Mouse (Mus musculus) hindbrain, postnatal 0 days (tissue): ENCODE data around the gene Gpr25. TPM values are rescaled to one million over a fixed set of nuclear protein-coding genes. Genes with fewer than 3 reads are reported as not detected.

ENCODE experiments used
- ATAC-seq: fragments of 200-750 bp; cut with Nextera tagmentation; 2 replicates; pipeline ENCODE4 v1.8.0; 2017; ENCODE audit warnings: mild to moderate bottlenecking, moderate TSS enrichment, moderate library complexity
- DNase-seq: peaks from one replicate; pipeline ENCODE4 v3.0.0-alpha.2; 2015; ENCODE audit warnings: low spot score
- H3K27ac ChIP-seq: fragments of 300-500 bp; sonication (generic); 2 replicates; pipeline ENCODE4 v1.5.1; 2014; ENCODE audit warnings: mild to moderate bottlenecking
- H3K27me3 ChIP-seq: fragments of 300-500 bp; sonication (generic); 2 replicates; pipeline ENCODE4 v1.6.1; 2014; ENCODE audit warnings: low read length, mixed read lengths; ENCODE audit not compliant: insufficient read depth
- H3K36me3 ChIP-seq: fragments of 300-500 bp; sonication (generic); 2 replicates; pipeline ENCODE4 v1.6.1; 2014; ENCODE audit warnings: low read length, mixed read lengths; ENCODE audit not compliant: insufficient read depth
- H3K4me1 ChIP-seq: fragments of 300-500 bp; sonication (generic); 2 replicates; pipeline ENCODE4 v1.6.1; 2014; ENCODE audit warnings: antibody characterized with exemption, low read length, mixed read lengths; ENCODE audit not compliant: insufficient read depth
- H3K4me2 ChIP-seq: fragments of 300-500 bp; sonication (generic); 2 replicates; pipeline ENCODE4 v1.6.1; 2014; ENCODE audit warnings: low read depth, mild to moderate bottlenecking, low read length, moderate library complexity, mixed read lengths
- H3K4me3 ChIP-seq: fragments of 300-500 bp; sonication (generic); 2 replicates; pipeline ENCODE4 v1.5.1; 2014; ENCODE audit warnings: low read length
- H3K9ac ChIP-seq: fragments of 300-500 bp; sonication (generic); replicated peaks from 2 replicates; pipeline ENCODE4 v1.6.1; 2014; ENCODE audit warnings: mild to moderate bottlenecking, low read length, moderate library complexity, mixed read lengths
- H3K9me3 ChIP-seq: fragments of 300-500 bp; sonication (generic); 2 replicates; pipeline ENCODE4 v1.6.1; 2016; ENCODE audit warnings: low read length, mixed read lengths
- CTCF ChIP-seq: IDR thresholded peaks from 2 replicates; pipeline ENCODE4 v1.5.1; 2016; ENCODE audit warnings: antibody characterized with exemption, control low read depth, low read depth
- WGBS: fragments of 180-500 bp; shearing (Covaris S2); extraction: QIAGEN DNeasy Blood & Tissue Kit; methylation state at CpG from one replicate; pipeline ENCODE4 v1.1.7; 2014; 5-methylcytosine and 5-hydroxymethylcytosine counted together
- polyA plus RNA-seq: library from polyadenylated mRNA; unstranded; fragments of >200 nt; fragmentation: Nextera tagmentation; extraction: Ambion mirVana; gene quantifications from 2 replicates; pipeline ENCODE4 v1.2.1, GENCODE M21; 2015
- total RNA-seq: library from RNA; depleted of rRNA; stranded (reverse); fragments of >200 nt; gene quantifications from 2 replicates; pipeline ENCODE4 v1.2.3, GENCODE M21; 2014

Gene Gpr25
- total and polyA plus RNA-seq, 2 experiments from 2014 or later: 0.78 to 6.2 TPM

GRCm38 (mm10) chr1:136229040-136229373 is 31.7 kb downstream of the Gpr25 start:
- TF ChIP-seq CTCF: no peak
- H3K36me3 ChIP-seq: no peaks in the 10 kb centered on the region
- DNase-seq: no peak
- WGBS: 25% methylated on average over 6 of the region's 6 CpGs
- no peak overlapping the region for H3K4me3 ChIP-seq
- H3K27me3 ChIP-seq: no peaks in the 10 kb centered on the region
- H3K27ac ChIP-seq: no peak overlapping the region
- H3K9ac ChIP-seq: no peak overlapping the region
- no peaks in the 10 kb centered on the region for H3K9me3 ChIP-seq
- no peak overlapping the region for H3K4me2 ChIP-seq
- H3K4me1 ChIP-seq: peaks cover 30% of the 10 kb centered on the region; the same call in 1 of the 2 replicates
- no peak for ATAC-seq

GRCm38 (mm10) chr1:136228328-136229039 is 32.2 kb downstream of the Gpr25 start:
- Histone ChIP-seq H3K4me2 (0 out of 2 replicates have a peak overlapping the region, but pooled peaks have one; percentile 11), H3K9ac (no peak overlapping the region), H3K9me3 (no peaks in the 10 kb centered on the region), H3K27ac (no peak overlapping the region), H3K4me3 (no peak overlapping the region), H3K4me1 (peaks cover 30% of the 10 kb centered on the region; the same call in 1 of the 2 replicates), H3K27me3 (no peaks in the 10 kb centered on the region), H3K36me3 (no peaks in the 10 kb centered on the region)
- DNase-seq (peak; percentile 35), ATAC-seq (peak; percentile 25; the same call in 1 of the 2 replicates)
- WGBS: 14% methylated on average over 13 of the region's 13 CpGs
- TF ChIP-seq CTCF: no peak

- TF ChIP-seq CTCF: no peak
- Histone ChIP-seq H3K4me3 (no peak overlapping the region), H3K27ac (no peak overlapping the region), H3K9me3 (no peaks in the 10 kb centered on the region), H3K9ac (no peak overlapping the region), H3K4me2 (no peak overlapping the region), H3K27me3 (no peaks in the 10 kb centered on the region), H3K4me1 (peaks cover 29% of the 10 kb centered on the region; the same call in 1 of the 2 replicates), H3K36me3 (no peaks in the 10 kb centered on the region)
- DNase-seq (no peak), ATAC-seq (no peak)
- 29% methylated on average over 4 of the region's 4 CpGs for WGBS
These were observed 32.8 kb downstream of the Gpr25 start for GRCm38 (mm10) chr1:136227870-136228269.

- no peak overlapping the region for H3K9ac ChIP-seq
These were observed 34.0 kb downstream of the Gpr25 start for GRCm38 (mm10) chr1:136226626-136227025.

GRCm38 (mm10) chr1:136225846-136226245 is 34.8 kb downstream of the Gpr25 start:
- no peak for TF ChIP-seq CTCF
- Histone ChIP-seq H3K9ac (no peak overlapping the region), H3K27me3 (no peaks in the 10 kb centered on the region), H3K4me3 (no peak overlapping the region), H3K9me3 (no peaks in the 10 kb centered on the region), H3K4me1 (peaks cover 26% of the 10 kb centered on the region; the same call in 1 of the 2 replicates), H3K27ac (no peak overlapping the region), H3K36me3 (no peaks in the 10 kb centered on the region), H3K4me2 (no peak overlapping the region)
- 79% methylated on average over 8 of the region's 8 CpGs for WGBS
- no peak for DNase-seq
- no peak for ATAC-seq

More at GRCm38 (mm10) chr1:136226626-136227025, 34.0 kb downstream of the Gpr25 start:
- no peaks in the 10 kb centered on the region for H3K27me3 ChIP-seq
- 96% methylated on average over 8 of the region's 8 CpGs for WGBS
- no peak for TF ChIP-seq CTCF
- H3K4me1 ChIP-seq: peaks cover 26% of the 10 kb centered on the region; the same call in 1 of the 2 replicates
- H3K27ac ChIP-seq: no peak overlapping the region
- no peaks in the 10 kb centered on the region for H3K9me3 ChIP-seq
- no peaks in the 10 kb centered on the region for H3K36me3 ChIP-seq
- ATAC-seq (no peak), DNase-seq (no peak)
- no peak overlapping the region for H3K4me3 ChIP-seq
- H3K4me2 ChIP-seq: no peak overlapping the region

DNA sequence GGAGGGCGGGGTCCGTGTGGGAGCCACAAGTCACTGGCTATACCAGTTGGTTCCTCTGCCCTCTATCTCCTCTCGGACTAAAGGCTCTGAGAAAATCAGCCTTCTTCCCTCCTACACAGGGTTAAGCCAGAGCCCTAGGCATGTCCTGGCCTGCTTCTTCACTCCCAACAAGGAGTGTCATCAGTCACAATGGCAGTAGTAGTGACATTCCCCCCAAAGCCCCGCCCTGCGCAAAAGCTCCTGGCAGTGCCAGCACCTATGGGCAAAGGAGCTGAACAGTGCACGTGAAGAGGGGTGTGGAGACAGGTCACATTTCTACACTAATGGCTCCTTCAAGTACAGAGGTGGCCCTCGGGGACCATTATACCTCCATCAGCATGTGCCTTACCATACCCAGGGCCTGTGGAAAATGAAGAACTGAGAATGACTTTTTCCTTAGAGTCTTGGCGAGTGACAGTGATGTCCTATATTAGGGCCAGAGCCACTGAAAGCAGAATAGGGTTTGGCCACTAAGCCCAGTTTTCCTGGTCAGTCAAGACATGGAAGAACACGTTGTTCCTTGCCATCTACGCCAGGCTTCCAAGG is 36.8 kb downstream of the Gpr25 start:
- Histone ChIP-seq H3K4me3 (no peak overlapping the region), H3K27me3 (no peaks in the 10 kb centered on the region), H3K4me1 (peaks cover 22% of the 10 kb centered on the region; the same call in 1 of the 2 replicates), H3K9ac (no peak overlapping the region), H3K27ac (no peak overlapping the region), H3K36me3 (no peaks in the 10 kb centered on the region), H3K9me3 (no peaks in the 10 kb centered on the region), H3K4me2 (no peak overlapping the region)
- DNase-seq: no peak
- WGBS: 91% methylated on average over 10 of the region's 10 CpGs
- TF ChIP-seq CTCF: no peak
- ATAC-seq: no peak

GRCm38 (mm10) chr1:136222386-136222785 is 38.3 kb downstream of the Gpr25 start:
- H3K9me3 ChIP-seq: no peaks in the 10 kb centered on the region
- no peaks in the 10 kb centered on the region for H3K27me3 ChIP-seq
- 85% methylated on average over 10 of the region's 10 CpGs for WGBS
- no peak for TF ChIP-seq CTCF
- H3K4me2 ChIP-seq: no peak overlapping the region
- no peak for ATAC-seq
- H3K9ac ChIP-seq: no peak overlapping the region
- no peak overlapping the region for H3K4me3 ChIP-seq
- no peak for DNase-seq
- peaks cover 9% of the 10 kb centered on the region; the same call in 1 of the 2 replicates for H3K4me1 ChIP-seq
- H3K36me3 ChIP-seq: no peaks in the 10 kb centered on the region
- no peak overlapping the region for H3K27ac ChIP-seq
